Mouse (Mus musculus) embryonic facial prominence, embryonic 14.5 days (tissue): ENCODE measurements around the gene Akap8. TPM values are rescaled to one million over a fixed set of nuclear protein-coding genes. Genes with fewer than 3 reads are reported as not detected.

Experiments used
- ATAC-seq: fragments of 200-750 bp; cut with Nextera tagmentation; 2 replicates; pipeline ENCODE4 v1.8.0; 2017; ENCODE audit warnings: low read depth, moderate number of reproducible peaks, moderate TSS enrichment
- DNase-seq: peaks from one replicate; pipeline ENCODE4 v3.0.0-alpha.2; 2015; ENCODE audit warnings: low spot score
- H3K27ac ChIP-seq: fragments of 300-500 bp; sonication (generic); replicated peaks from 2 replicates; pipeline ENCODE4 v1.5.1; 2014; ENCODE audit warnings: low read depth, mild to moderate bottlenecking, low read length, moderate library complexity
- H3K27me3 ChIP-seq: fragments of 300-500 bp; sonication (generic); replicated peaks from 2 replicates; pipeline ENCODE4 v1.6.1; 2014; ENCODE audit warnings: low read length; ENCODE audit not compliant: control insufficient read depth, insufficient read depth
- H3K36me3 ChIP-seq: fragments of 300-500 bp; sonication (generic); 2 replicates; pipeline ENCODE4 v1.6.1; 2014; ENCODE audit warnings: low read length, mixed read lengths; ENCODE audit not compliant: control insufficient read depth, insufficient read depth
- H3K4me1 ChIP-seq: fragments of 300-500 bp; sonication (generic); 2 replicates; pipeline ENCODE4 v1.6.1; 2014; ENCODE audit warnings: antibody characterized with exemption, low read length; ENCODE audit not compliant: control insufficient read depth, insufficient read depth
- H3K4me2 ChIP-seq: fragments of 300-500 bp; sonication (generic); 2 replicates; pipeline ENCODE4 v1.6.1; 2014; ENCODE audit warnings: low read depth, mild to moderate bottlenecking, low read length, moderate library complexity, mixed read lengths
- H3K4me3 ChIP-seq: fragments of 300-500 bp; sonication (generic); 2 replicates; pipeline ENCODE4 v1.5.1; 2014; ENCODE audit warnings: low read depth, mild to moderate bottlenecking, low read length
- H3K9ac ChIP-seq: fragments of 300-500 bp; sonication (generic); 2 replicates; pipeline ENCODE4 v1.6.1; 2014; ENCODE audit warnings: low read depth, mild to moderate bottlenecking, low read length, moderate library complexity, mixed read lengths
- H3K9me3 ChIP-seq: fragments of 300-500 bp; sonication (generic); 2 replicates; pipeline ENCODE4 v1.6.1; 2016; ENCODE audit warnings: low read length; ENCODE audit not compliant: control insufficient read depth
- WGBS: fragments of 180-500 bp; shearing (Covaris S2); extraction: QIAGEN DNeasy Blood & Tissue Kit; methylation state at CpG from one replicate; pipeline ENCODE4 v1.1.7; 2014; 5-methylcytosine and 5-hydroxymethylcytosine counted together
- polyA plus RNA-seq: library from polyadenylated mRNA; unstranded; fragments of >200 nt; fragmentation: Nextera tagmentation; extraction: Ambion mirVana; gene quantifications from 2 replicates; pipeline ENCODE4 v1.2.1, GENCODE M21; 2014

Gene Akap8
- polyA plus RNA-seq, 1 experiment from 2014 or later, result 33.0 TPM

- DNase-seq (no peak), ATAC-seq (no peak)
- no peaks in the 10 kb centered on the region for H3K4me1 ChIP-seq
- no peaks in the 10 kb centered on the region for H3K9me3 ChIP-seq
- no peak overlapping the region for H3K27ac ChIP-seq
- no peaks in the 10 kb centered on the region for H3K27me3 ChIP-seq
- no peak overlapping the region for H3K9ac ChIP-seq
- H3K4me2 ChIP-seq, result no peak overlapping the region
- H3K4me3 ChIP-seq, result no peak overlapping the region
- 77% methylated on average over 2 of the region's 2 CpGs for WGBS
- H3K36me3 ChIP-seq, result no peaks in the 10 kb centered on the region
Observed at GRCm38 (mm10) chr17:32256896-32257295, 64.1 kb downstream of the Akap8 start.

Other genes starting within 250 kb of the Akap8 start
- 17.6 and 18.7 TPM in 2 replicates for gene Notch3, start 154.4 kb downstream of the Akap8 start, polyA plus RNA-seq
- gene Ephx3, start 131.7 kb downstream of the Akap8 start, polyA plus RNA-seq, result 1.9 and 2.6 TPM in 2 replicates
- 87.5 and 89.8 TPM in 2 replicates for gene Brd4, start 36.5 kb downstream of the Akap8 start, polyA plus RNA-seq
- 59.4 and 59.8 TPM in 2 replicates for gene Akap8l, start 29.4 kb upstream of the Akap8 start, polyA plus RNA-seq
- 27.6 and 29.3 TPM in 2 replicates for gene Wiz, start 68.2 kb upstream of the Akap8 start, polyA plus RNA-seq
- 2.2 and 2.4 TPM in 2 replicates for gene Rasal3, start 82.3 kb upstream of the Akap8 start, polyA plus RNA-seq
- 0.17 TPM in 1 of 2 replicates, not detected in the other for gene Pglyrp2, start 102.9 kb upstream of the Akap8 start, polyA plus RNA-seq
- 4.8 and 6.2 TPM in 2 replicates for gene Cyp4f39, start 131.5 kb upstream of the Akap8 start, polyA plus RNA-seq
- 5.3 and 5.8 TPM in 2 replicates for gene Cyp4f17, start 184.8 kb upstream of the Akap8 start, polyA plus RNA-seq
- gene Cyp4f16, start 215.3 kb upstream of the Akap8 start, polyA plus RNA-seq, result 18.0 and 18.3 TPM in 2 replicates